Mouse (Mus musculus): ENCODE data around the gene Rnf181. TPM values are rescaled to one million over a fixed set of nuclear protein-coding genes. Genes with fewer than 3 reads are reported as not detected.

Gene Rnf181
- polyA plus RNA-seq, 1 experiment from 2014 or later = 149 TPM

Other genes with a start within 250 kb of the Rnf181 start
- gene Atoh8, start 131.4 kb downstream of the Rnf181 start, polyA plus RNA-seq (2015; fragmentation: Nextera tagmentation; extraction: Ambion mirVana) = 32.2 and 35.3 TPM in 2 replicates
- gene Sftpb, start 62.3 kb downstream of the Rnf181 start, polyA plus RNA-seq (2015; fragmentation: Nextera tagmentation; extraction: Ambion mirVana) = 275 and 324 TPM in 2 replicates
- 36.7 and 39.2 TPM in 2 replicates for gene Usp39, start 21.8 kb downstream of the Rnf181 start, polyA plus RNA-seq (2015; fragmentation: Nextera tagmentation; extraction: Ambion mirVana)
- gene 0610030E20Rik, start 19.6 kb downstream of the Rnf181 start, polyA plus RNA-seq (2015; fragmentation: Nextera tagmentation; extraction: Ambion mirVana) = 31.6 and 33.2 TPM in 2 replicates
- 15.8 and 16.8 TPM in 2 replicates for gene Tmem150a, start 11.5 kb downstream of the Rnf181 start, polyA plus RNA-seq (2015; fragmentation: Nextera tagmentation; extraction: Ambion mirVana)
- 43.0 and 46.3 TPM in 2 replicates for gene Vamp5, start 13.5 kb upstream of the Rnf181 start, polyA plus RNA-seq (2015; fragmentation: Nextera tagmentation; extraction: Ambion mirVana)
- 217 and 246 TPM in 2 replicates for gene Vamp8, start 23.7 kb upstream of the Rnf181 start, polyA plus RNA-seq (2015; fragmentation: Nextera tagmentation; extraction: Ambion mirVana)
- 38.7 and 42.6 TPM in 2 replicates for gene Ggcx, start 47.4 kb upstream of the Rnf181 start, polyA plus RNA-seq (2015; fragmentation: Nextera tagmentation; extraction: Ambion mirVana)
- gene Mat2a, start 72.6 kb upstream of the Rnf181 start, polyA plus RNA-seq (2015; fragmentation: Nextera tagmentation; extraction: Ambion mirVana) = 336 and 340 TPM in 2 replicates
- not detected in 2 replicates for gene Sh2d6, start 154.8 kb upstream of the Rnf181 start, polyA plus RNA-seq (2015; fragmentation: Nextera tagmentation; extraction: Ambion mirVana)
- 75.8 and 82.9 TPM in 2 replicates for gene Capg, start 177.4 kb upstream of the Rnf181 start, polyA plus RNA-seq (2015; fragmentation: Nextera tagmentation; extraction: Ambion mirVana)
- gene Elmod3, start 231.5 kb upstream of the Rnf181 start, polyA plus RNA-seq (2015; fragmentation: Nextera tagmentation; extraction: Ambion mirVana) = 17.5 and 20.0 TPM in 2 replicates
- gene Retsat, start 231.5 kb upstream of the Rnf181 start, polyA plus RNA-seq (2015; fragmentation: Nextera tagmentation; extraction: Ambion mirVana) = 18.6 and 20.1 TPM in 2 replicates